Mouse (Mus musculus) intestine, postnatal 0 days (tissue): Measurements from ENCODE around the gene Slc25a22. TPM values are rescaled to one million over a fixed set of nuclear protein-coding genes. Genes with fewer than 3 reads are reported as not detected.
A peak's percentile ranks its signal among the peaks of the same experiment; 100 is the strongest.
"Not testable (repeated sequence)": the region's sequence is repeated elsewhere in the genome, so short reads cannot be mapped to it uniquely, and the experiment has no call there.

Source experiments
- ATAC-seq: fragments of 200-750 bp; cut with Nextera tagmentation; 2 replicates; pipeline ENCODE4 v1.8.0; 2017; ENCODE audit warnings: mild to moderate bottlenecking, moderate TSS enrichment, moderate library complexity
- H3K27ac ChIP-seq: fragments of 300-500 bp; sonication (generic); 2 replicates; pipeline ENCODE4 v1.5.1; 2014; ENCODE audit warnings: mild to moderate bottlenecking, low read depth, low read length, moderate library complexity
- H3K27me3 ChIP-seq: fragments of 300-500 bp; sonication (generic); replicated peaks from 2 replicates; pipeline ENCODE4 v1.6.1; 2014; ENCODE audit warnings: low read length, mixed read lengths; ENCODE audit not compliant: control insufficient read depth, insufficient read depth
- H3K36me3 ChIP-seq: fragments of 300-500 bp; sonication (generic); 2 replicates; pipeline ENCODE4 v1.6.1; 2014; ENCODE audit warnings: mild to moderate bottlenecking, moderate library complexity; ENCODE audit not compliant: control insufficient read depth, insufficient read depth
- H3K4me1 ChIP-seq: fragments of 300-500 bp; sonication (generic); replicated peaks from 2 replicates; pipeline ENCODE4 v1.6.1; 2014; ENCODE audit warnings: antibody characterized with exemption, low read length, mixed read lengths; ENCODE audit not compliant: control insufficient read depth, insufficient read depth
- H3K4me2 ChIP-seq: fragments of 300-500 bp; sonication (generic); replicated peaks from 2 replicates; pipeline ENCODE4 v1.6.1; 2014; ENCODE audit warnings: low read depth, mild to moderate bottlenecking, moderate library complexity
- H3K4me3 ChIP-seq: fragments of 300-500 bp; sonication (generic); 2 replicates; pipeline ENCODE4 v1.5.1; 2014; ENCODE audit warnings: low read depth, low read length
- H3K9ac ChIP-seq: fragments of 300-500 bp; sonication (generic); 2 replicates; pipeline ENCODE4 v1.6.1; 2014; ENCODE audit warnings: mild to moderate bottlenecking, low read depth, low read length
- H3K9me3 ChIP-seq: fragments of 300-500 bp; sonication (generic); 2 replicates; pipeline ENCODE4 v1.6.1; 2016; ENCODE audit warnings: mixed run types; ENCODE audit not compliant: control insufficient read depth
- CTCF ChIP-seq: sonication (generic); IDR thresholded peaks from 2 replicates; pipeline ENCODE4 v1.5.1; 2016; ENCODE audit warnings: low read depth, mild to moderate bottlenecking, control low read depth, antibody characterized with exemption, moderate library complexity
- WGBS: fragments of 180-500 bp; shearing (Covaris S2); extraction: QIAGEN DNeasy Blood & Tissue Kit; methylation state at CpG from one replicate; pipeline ENCODE4 v1.1.7; 2014; 5-methylcytosine and 5-hydroxymethylcytosine counted together
- polyA plus RNA-seq: library from polyadenylated mRNA; unstranded; fragments of >200 nt; fragmentation: Nextera tagmentation; extraction: Ambion mirVana; gene quantifications from 2 replicates; pipeline ENCODE4 v1.2.1, GENCODE M21; 2015

The Slc25a22 gene
- polyA plus RNA-seq, 1 experiment from 2014 or later: 67.7 TPM

DNA sequence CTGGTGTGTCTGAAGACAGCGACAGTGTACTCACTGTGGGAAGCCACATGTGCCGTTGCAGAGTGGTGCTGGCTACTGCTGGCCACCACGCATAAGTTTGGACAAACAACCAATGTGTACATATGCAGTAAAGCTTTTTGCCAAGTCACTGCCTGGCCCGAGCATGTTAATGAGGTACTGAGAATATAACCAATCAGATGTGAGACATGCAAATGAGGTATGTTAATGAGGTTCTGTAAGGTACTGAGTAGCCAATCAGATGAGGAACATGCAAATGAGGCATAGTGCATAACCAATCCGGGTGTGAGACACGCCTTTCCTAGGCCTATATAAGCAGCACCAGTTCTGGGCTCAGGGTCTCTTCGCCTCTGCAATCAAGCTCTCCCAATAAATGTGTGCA lies 30.0 kb downstream of the Slc25a22 start:
- not testable (repeated sequence) for H3K4me1 ChIP-seq, H3K9ac ChIP-seq
- WGBS: 95% methylated on average over 7 of the region's 7 CpGs

DNA sequence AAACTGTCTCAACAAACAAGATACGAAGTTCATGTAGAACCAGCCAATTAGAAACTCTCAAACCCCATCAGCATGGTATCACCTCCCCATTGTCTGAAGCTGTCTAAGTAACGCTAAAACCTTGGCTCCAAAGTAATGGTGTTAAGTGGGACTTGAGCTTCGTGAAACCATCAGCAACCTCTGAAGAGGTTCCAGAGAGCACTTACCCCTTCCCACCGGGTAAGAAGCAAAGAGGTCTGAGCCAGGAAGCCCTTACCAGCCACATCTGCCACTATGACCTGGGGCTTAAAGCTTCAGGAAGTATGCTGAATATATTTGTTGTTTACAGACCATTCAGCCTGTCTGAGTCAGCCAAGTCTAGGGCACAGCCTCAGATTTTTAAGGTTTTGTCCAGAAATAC lies 32.2 kb downstream of the Slc25a22 start:
- Histone ChIP-seq H3K36me3 (peaks cover 54% of the 10 kb centered on the region), H3K4me3 (no peak overlapping the region), H3K27me3 (no peaks in the 10 kb centered on the region), H3K9me3 (no peaks in the 10 kb centered on the region), H3K4me2 (no peak overlapping the region), H3K4me1 (no peaks in the 10 kb centered on the region), H3K9ac (no peak overlapping the region), H3K27ac (no peak overlapping the region)
- WGBS: 71% methylated on average over 4 of the region's 4 CpGs
- ATAC-seq: no peak
- no peak for TF ChIP-seq CTCF

More for the DNA sequence above, 30.0 kb downstream of the Slc25a22 start:
- not testable (repeated sequence) for H3K9me3 ChIP-seq, H3K4me3 ChIP-seq, H3K4me2 ChIP-seq, H3K27ac ChIP-seq, H3K27me3 ChIP-seq, ATAC-seq
- peaks cover 35% of the 10 kb centered on the region for H3K36me3 ChIP-seq
- 0 out of 2 replicates have a peak, but pooled peaks have one; percentile 4 for TF ChIP-seq CTCF

DNA sequence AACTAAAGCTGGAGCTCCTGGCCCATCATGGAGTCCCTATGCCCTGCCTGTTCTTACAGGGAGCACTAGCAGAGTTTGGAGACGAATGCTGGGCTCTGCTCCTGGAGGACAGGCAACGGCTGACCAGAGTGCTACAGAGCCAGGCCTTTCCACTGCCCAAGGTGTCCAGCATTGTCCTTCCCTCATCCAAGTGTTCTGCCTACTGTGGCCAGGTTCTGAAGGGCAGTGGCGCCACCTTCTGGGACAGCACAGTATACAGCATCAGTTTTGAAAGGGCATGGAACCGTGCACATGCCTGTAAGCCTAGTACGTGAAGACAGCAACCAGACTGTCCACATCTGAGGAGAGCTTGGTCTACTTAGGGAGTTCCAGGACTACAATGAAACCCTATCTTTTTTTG lies 34.4 kb downstream of the Slc25a22 start:
- H3K4me1 ChIP-seq: no peaks in the 10 kb centered on the region
- no peak overlapping the region for H3K9ac ChIP-seq
- no peak overlapping the region for H3K27ac ChIP-seq
- no peak overlapping the region for H3K4me2 ChIP-seq
- TF ChIP-seq CTCF: peak; percentile 96
- no peak overlapping the region for H3K4me3 ChIP-seq
- ATAC-seq: peak; percentile 62
- H3K9me3 ChIP-seq: no peaks in the 10 kb centered on the region
- 37% methylated on average over 5 of the region's 5 CpGs for WGBS
- H3K27me3 ChIP-seq: no peaks in the 10 kb centered on the region
- peaks cover 60% of the 10 kb centered on the region for H3K36me3 ChIP-seq

DNA sequence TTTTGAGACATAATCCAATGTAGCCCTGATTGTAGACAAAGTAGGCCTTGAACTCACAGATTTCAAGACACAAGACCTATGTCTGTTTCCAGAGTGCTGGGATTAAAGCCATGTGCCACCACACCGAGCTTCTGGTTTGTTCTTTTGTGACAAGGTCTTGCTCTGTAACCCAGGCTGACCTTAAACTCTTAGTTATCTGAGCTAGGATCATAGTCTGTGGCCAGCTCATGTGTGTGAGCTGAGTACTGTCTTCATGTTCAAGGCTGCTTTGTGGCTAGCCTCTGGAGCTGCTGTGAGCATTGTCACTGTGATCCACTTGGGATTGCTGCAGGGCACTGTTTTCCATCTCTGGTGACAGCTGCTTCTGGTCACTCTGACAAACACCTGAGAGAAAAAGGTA lies 42.3 kb downstream of the Slc25a22 start:
- Histone ChIP-seq H3K27me3 (no peaks in the 10 kb centered on the region), H3K4me3 (no peak overlapping the region), H3K4me2 (no peak overlapping the region), H3K9ac (no peak overlapping the region), H3K27ac (no peak overlapping the region), H3K4me1 (peaks cover 3% of the 10 kb centered on the region; the same call in 1 of the 2 replicates), H3K9me3 (no peaks in the 10 kb centered on the region), H3K36me3 (peaks cover 35% of the 10 kb centered on the region)
- no peak for TF ChIP-seq CTCF
- 60% methylated on average over 1 of the region's 1 CpGs for whole genome bisulfite sequencing
- ATAC-seq: no peak

DNA sequence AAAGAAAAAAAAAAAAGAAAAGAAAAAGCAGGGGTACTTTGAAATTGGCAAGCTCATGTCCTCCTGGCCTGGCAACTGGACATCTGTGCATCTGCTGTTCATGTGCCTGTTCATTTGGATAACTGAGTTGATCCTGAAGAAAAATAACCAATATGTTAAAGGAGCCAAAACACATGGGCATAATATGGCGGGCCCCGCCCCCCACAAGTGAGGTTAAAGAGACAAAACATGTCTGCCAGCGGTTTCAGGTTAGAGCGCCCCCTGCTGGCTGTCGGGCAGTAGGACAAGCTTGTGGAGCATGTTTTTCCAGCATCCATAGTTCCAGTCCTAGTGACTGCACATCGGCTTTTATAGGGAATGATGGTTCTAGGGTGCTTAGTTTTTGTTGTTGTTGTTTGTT lies 42.9 kb downstream of the Slc25a22 start:
- 26% methylated on average over 6 of the region's 6 CpGs for WGBS
- H3K4me3 ChIP-seq: no peak overlapping the region
- no peak overlapping the region for H3K4me2 ChIP-seq
- H3K27me3 ChIP-seq: no peaks in the 10 kb centered on the region
- H3K36me3 ChIP-seq: peaks cover 29% of the 10 kb centered on the region
- H3K27ac ChIP-seq: no peak overlapping the region
- peaks cover 3% of the 10 kb centered on the region for H3K4me1 ChIP-seq
- no peak for ATAC-seq
- H3K9ac ChIP-seq: no peak overlapping the region
- no peaks in the 10 kb centered on the region for H3K9me3 ChIP-seq
- peak; percentile 88 for TF ChIP-seq CTCF

DNA sequence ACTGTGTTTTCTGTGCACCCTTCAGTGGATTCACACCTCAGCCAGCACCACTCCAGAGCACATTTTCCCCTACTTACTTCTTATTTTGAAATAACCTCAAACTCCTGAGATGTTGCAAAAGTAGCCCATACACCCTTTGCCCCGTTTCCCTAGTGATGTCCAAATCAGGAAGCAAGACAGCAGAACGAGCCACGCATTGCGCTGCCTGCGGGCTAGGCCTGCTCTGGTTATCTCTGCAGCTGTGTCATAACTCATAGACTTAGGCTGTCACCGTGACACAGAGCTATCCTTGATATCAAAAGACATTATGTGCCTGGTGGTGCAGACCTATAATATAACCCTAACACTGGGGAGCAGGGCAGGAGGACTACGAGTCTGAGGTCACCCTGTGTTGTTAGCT lies 43.5 kb downstream of the Slc25a22 start:
- no peaks in the 10 kb centered on the region for H3K27me3 ChIP-seq
- H3K4me1 ChIP-seq: peaks cover 3% of the 10 kb centered on the region
- no peak overlapping the region for H3K4me2 ChIP-seq
- no peak for TF ChIP-seq CTCF
- H3K27ac ChIP-seq: 0 out of 2 replicates have a peak overlapping the region, but pooled peaks have one; percentile 16
- no peak overlapping the region for H3K4me3 ChIP-seq
- peaks cover 23% of the 10 kb centered on the region for H3K36me3 ChIP-seq
- no peak overlapping the region for H3K9ac ChIP-seq
- WGBS: 41% methylated on average over 7 of the region's 7 CpGs
- H3K9me3 ChIP-seq: no peaks in the 10 kb centered on the region
- peak; percentile 17 for ATAC-seq
